Mouse (Mus musculus) left cerebral cortex, adult 2 months (tissue): ENCODE results near the gene Gm10318. TPM values are rescaled to one million over a fixed set of nuclear protein-coding genes. Genes with fewer than 3 reads are reported as not detected.

Experiments
- DNase-seq, 2 experiments: peaks; one replicate each; pipeline ENCODE4 v3.0.0; 2021 to 2022; ENCODE audit warnings: low spot score in 2 of 2, mixed read lengths in 1 of 2; ENCODE audit errors: extremely low spot score in 1 of 2
- H3K27ac ChIP-seq: fragments of 200-600 bp; 2 replicates; pipeline ENCODE4 v1.8.1; 2022
- H3K4me3 ChIP-seq: fragments of 200-600 bp; 2 replicates; pipeline ENCODE4 v1.8.1; 2022
- CTCF ChIP-seq: fragments of 200-600 bp; IDR thresholded peaks from 2 replicates; pipeline ENCODE4 v1.8.1; 2022; ENCODE audit warnings: antibody characterized with exemption, mild to moderate bottlenecking, moderate library complexity
- intact Hi-C: fragments of 180-260 bp; cut with DNase I; formaldehyde crosslinking; loops from one replicate; pipeline ENCODE4 v1.15.1; 2025
- total RNA-seq, 2 experiments: library from RNA; stranded (reverse); gene quantifications; 2 replicates each; pipeline ENCODE4 v1.2.3; 2021

Gm10318 gene
- total RNA-seq, 2 experiments from 2014 or later, result not detected

DNA sequence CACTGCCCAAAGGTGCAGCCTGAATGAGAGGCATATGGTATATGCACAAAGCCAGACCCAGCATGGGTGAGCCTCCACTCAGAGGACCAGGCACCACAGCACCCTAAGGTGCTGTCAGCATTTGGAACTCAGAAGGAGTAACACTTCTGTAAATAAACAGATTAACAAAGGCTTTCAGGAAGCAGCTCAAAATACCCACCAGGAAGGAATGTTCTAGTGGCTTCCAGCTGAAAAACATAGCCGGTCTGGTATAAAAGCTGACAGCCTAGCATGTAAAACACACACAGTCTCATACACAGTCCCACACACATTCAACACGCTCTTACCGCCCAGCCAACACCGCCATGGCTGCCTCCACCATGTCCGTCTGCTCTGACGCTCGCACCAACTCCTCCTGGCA lies 9.0 kb downstream of the Gm10318 start, which contains the start of gene Gm3285:
Gene Gm3285 (plus strand): TSS at position 301 of the 400 bp plus-strand sequence.
- no peak within 1 kb of the TSS for H3K4me3 ChIP-seq
- TF ChIP-seq CTCF, result no peak
- DNase-seq, result no peak
- H3K27ac ChIP-seq, result no peak within 1 kb of the TSS
- intact Hi-C loops, result loop anchor here (5.0 kb wide), 1 partner anchor 64 kb away; the partner anchor contains the start of genes Gm19668 and Gm9639

DNA sequence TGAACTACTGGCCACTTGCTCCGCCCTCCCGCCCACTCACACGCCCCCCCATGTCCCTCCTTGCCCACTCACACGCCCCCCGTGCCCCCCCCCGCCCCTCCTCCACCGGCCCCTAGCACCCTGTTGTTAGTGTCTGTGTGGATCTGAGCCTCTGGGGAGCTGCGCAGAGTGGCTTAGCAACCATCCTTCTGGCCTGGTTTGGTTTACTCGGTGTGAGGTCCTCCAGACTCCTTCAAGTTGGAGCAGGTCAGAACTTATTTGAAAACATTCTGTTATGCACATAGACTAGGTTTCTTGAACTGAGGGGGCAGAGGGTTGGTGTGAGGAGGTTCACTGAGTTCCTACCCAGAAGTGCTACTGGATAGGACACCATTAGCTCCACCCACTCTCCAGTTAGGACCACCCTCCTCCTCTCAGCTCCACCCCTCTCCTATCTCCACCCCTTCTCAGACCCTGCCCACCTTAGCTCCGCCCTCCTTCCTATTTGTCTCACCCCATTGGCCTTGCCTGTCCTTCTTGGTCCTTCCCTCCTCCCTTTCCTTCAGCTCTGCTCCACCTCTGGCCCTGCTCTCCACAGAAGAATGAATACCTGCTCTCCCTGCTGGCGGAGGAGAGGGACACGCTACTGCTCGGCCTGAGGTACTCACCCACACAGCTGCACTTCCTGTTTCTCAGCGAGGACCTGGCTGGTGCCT lies 11.6 kb downstream of the Gm10318 start:
- TF ChIP-seq CTCF, result no peak
- intact Hi-C loops, result loop anchor here (5.0 kb wide), 1 partner anchor 67 kb away; the partner anchor contains the start of genes Gm19668 and Gm9639
- no peak for DNase-seq
- H3K27ac ChIP-seq, result no peak overlapping the region
- no peak overlapping the region for H3K4me3 ChIP-seq

DNA sequence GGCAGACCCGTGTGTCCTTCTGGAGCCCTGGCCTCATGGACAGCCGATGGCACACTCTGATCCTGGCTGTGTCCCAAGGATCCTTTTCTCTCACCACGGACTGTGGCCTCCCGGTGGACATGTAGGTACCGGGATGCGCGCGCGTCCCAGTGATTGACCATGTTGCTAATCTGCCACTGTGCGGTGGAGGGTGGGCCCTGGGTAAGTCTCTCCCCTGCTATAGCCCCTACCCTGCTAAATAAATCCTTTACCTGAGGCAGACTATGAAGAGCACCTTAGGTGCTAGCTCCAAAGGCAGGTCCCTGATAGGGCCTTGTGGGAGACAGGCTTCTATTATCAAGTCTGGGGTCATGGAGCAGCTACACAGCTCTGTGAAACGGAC lies 12.1 kb downstream of the Gm10318 start:
- no peak for TF ChIP-seq CTCF
- Histone ChIP-seq H3K4me3 (no peak overlapping the region), H3K27ac (no peak overlapping the region)
- no peak for DNase-seq
- intact Hi-C loops, result loop anchor here (5.0 kb wide), 1 partner anchor 67 kb away; the partner anchor contains the start of genes Gm19668 and Gm9639

DNA sequence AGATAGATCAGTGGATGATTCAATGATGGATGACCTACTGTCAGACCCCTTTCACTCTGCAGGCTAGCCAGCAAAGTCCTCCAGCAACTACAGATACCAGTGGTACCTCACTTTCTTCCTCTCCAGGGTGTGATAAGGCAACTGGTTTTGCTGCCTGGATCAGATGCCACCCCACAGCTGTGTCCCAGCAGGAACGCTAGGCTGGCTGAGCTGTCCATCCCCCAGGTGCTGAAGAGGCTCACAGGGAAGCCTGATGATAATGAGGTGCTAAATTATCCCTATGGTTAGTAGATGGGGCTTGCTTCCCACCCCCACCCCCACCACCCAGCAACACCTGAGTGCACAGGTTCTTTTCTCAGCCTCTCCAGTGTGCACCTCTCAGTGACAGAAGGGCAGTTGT lies 14.9 kb downstream of the Gm10318 start:
- intact Hi-C loops, result no loop called here
- Histone ChIP-seq H3K27ac (no peak overlapping the region), H3K4me3 (no peak overlapping the region)
- no peak for TF ChIP-seq CTCF
- no peak for DNase-seq

DNA sequence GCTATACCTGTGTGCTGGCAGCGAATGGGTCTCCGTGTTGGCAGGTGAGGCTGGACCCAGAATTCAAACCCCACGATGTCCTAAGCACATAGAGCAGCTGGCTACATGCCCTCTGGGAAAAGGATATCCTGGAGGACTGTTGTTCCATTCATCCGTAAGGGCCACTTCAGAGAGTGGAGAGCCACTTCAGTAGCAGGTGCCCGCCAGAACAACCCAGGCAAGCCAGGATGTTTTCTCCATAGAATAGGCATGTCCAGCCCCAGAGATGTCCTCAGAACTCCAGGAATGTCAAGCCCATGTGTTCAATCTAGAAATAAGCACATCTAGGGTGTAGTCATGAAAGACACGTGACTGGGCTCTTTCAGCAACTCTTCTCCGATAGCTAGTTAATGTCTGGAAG lies 17.0 kb downstream of the Gm10318 start:
- Histone ChIP-seq H3K4me3 (no peak overlapping the region), H3K27ac (no peak overlapping the region)
- intact Hi-C loops, result no loop called here
- no peak for TF ChIP-seq CTCF
- no peak for DNase-seq

DNA sequence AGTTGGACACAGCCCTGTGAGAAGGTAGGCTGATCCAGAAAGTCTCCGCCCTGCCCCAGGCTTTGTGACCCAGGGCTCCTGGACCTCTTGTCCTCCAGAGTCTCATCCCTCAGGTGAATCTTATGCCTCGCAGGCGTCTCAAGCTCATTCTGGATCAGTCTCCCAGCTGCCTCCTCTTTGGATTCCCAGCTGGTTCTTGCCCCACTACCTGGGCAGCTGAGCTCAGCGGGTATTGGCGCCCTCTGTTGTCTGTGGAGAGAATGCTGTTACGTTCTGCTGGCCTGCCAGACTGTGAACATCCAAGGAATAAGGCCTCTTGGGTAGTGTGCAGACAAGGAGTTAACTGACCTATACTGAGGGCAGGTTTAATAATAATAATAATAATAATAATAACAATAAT lies 26.3 kb downstream of the Gm10318 start:
- no peak overlapping the region for H3K4me3 ChIP-seq
- H3K27ac ChIP-seq, result no peak overlapping the region
- intact Hi-C loops, result loop anchor here (2.0 to 5.0 kb wide), 3 partner anchors 157 to 362 kb away; partner anchors contain the start of genes Fam207a and Krtap12-1
- TF ChIP-seq CTCF, result peak; percentile 67
- peak; percentile 36 to 63 for DNase-seq

DNA sequence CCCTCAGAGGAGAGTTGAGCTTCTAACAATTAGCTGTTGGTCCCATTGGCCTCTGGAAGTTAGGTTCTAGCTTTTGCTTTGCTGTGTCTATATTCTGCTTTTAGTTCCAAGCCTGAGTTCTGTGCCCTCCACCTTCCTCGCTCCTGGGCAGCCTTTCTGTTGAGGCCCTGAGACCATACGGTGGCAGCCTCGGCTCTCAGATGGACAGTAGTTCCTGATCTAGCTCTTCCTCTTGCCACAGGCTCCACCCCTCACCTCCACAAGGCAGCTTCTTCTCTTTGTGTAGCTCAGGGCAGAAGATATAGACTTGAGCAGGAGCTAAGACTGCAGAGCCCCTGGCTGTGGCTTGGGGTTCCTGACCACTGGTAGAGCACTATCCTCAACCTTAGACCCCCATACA lies 27.6 kb downstream of the Gm10318 start:
- H3K27ac ChIP-seq, result no peak overlapping the region
- H3K4me3 ChIP-seq, result no peak overlapping the region
- TF ChIP-seq CTCF, result no peak
- intact Hi-C loops, result no loop called here
- no peak for DNase-seq

DNA sequence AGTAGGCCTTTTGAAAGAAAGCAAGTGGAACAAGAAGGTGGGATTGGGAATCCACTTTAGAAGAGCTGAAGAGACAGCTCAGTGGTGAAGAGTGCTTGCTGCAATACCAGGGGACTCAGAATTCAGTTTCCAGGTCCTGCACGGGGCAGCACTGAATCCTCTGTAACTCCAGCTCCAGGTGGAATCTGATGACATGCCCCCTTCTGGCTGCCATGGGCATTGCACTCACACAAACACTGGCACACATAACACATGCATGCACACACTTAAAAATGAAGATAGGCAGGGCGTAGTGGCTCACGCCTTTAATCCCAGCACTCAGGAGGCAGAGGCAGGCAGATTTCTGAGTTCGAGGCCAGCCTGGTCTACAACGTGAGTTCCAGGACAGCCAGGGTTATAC lies 29.9 kb downstream of the Gm10318 start:
- DNase-seq, result no peak
- no peak overlapping the region for H3K4me3 ChIP-seq
- intact Hi-C loops, result no loop called here
- no peak overlapping the region for H3K27ac ChIP-seq
- peak; percentile 24 for TF ChIP-seq CTCF

DNA sequence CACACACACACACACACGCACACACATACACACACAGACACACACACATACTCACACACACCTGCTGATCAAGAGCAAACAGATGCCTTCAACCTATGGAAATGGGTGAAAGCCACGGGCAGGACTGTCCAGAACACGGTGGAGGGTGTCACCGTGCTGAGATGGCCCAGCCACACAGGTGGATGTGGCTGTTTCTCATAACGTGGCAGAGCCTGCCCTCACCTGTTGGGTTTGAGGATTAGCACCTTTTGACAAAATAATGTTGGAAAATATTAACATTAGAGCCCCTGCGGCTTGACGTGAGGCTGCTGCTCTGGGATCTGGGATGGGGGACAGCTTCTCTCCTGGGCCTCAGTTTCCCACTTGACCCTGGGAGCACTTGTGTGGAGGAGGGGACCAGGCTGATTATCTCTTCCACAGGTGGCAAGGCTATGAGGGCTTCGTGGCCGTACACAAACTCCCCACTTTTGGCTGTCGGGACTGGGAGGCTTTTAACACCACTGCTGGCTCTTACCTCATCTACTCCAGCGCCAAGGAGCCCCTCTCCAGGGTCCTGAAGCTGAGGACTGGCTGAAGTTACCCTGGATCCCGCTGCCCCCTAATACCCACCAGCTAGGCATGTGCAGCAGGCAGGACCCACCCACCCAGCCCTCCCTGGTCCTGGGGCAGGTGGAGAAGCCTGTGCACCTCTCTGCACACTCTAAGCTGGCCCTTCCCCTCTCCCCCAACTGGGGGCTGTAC lies 33.5 kb downstream of the Gm10318 start:
- no peak overlapping the region for H3K27ac ChIP-seq
- DNase-seq, result no peak
- intact Hi-C loops, result no loop called here
- H3K4me3 ChIP-seq, result no peak overlapping the region
- peak; percentile 8 for TF ChIP-seq CTCF

DNA sequence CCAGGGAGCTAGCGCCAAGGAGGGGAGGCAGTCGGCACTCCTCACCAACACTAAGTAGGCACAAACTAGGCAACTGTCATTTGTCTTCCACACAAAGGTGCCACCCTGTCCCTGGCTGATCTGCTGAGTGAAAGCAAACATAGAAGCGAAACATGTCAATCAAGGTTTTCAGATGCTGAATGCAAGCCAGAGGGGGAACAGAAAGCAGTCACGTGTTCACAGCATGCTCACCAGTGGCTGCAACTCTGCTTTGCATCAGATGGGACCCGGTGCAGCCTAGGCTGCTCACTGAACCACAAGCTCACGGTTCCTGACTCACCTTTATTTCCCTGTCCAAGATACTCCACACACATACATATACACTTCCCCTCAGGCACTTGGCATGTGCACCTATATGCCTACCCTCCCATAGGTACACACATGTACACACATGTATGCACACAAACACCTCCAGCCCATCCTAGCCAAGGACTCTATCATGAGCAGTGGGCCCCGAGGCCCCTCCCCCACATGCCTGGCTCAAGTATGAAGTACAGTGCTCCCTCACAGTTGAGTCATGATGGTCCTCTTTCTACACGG lies 38.4 kb downstream of the Gm10318 start:
- Histone ChIP-seq H3K27ac (no peak overlapping the region), H3K4me3 (no peak overlapping the region)
- no peak for TF ChIP-seq CTCF
- intact Hi-C loops, result no loop called here
- no peak for DNase-seq

DNA sequence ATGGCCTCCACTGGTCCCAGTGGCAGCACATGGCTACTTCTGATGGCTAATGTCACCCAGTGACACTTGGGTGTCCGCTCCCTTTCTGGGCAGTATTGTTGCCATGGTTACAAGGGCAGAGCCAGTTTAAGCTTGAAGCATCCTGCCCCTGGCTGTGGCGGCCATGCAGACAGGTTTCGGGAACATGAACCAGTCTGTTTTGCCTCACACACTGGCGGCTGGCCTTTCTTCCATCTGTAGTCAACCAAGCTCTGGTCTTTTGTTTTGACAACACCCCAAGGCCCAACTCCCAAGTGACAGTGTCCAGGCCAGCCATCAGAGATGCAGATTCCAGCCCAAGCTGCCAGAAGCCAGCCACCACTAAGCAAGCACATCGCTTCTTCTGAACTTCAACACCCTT lies 42.9 kb downstream of the Gm10318 start:
- intact Hi-C loops, result no loop called here
- TF ChIP-seq CTCF, result no peak
- no peak for DNase-seq
- Histone ChIP-seq H3K4me3 (no peak overlapping the region), H3K27ac (no peak overlapping the region)

DNA sequence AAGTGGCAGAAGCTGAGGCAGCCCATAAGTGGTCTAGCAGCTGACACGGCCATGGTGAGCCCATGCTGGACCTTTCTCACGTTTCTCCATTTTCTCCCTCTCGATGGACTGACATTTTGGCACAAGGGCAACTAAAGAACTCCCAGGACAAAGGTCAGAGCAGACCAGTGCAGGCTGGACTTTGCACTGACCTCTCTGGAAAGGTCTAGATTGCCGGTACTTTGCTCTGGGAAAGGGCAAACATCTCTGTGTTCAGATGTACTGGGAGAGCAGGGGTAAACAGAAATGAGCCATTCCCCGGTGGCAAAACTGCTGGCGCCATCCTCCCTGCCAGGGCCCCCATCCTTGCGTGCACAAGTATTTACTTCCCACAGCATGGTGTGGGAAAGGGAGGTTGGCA lies 47.5 kb downstream of the Gm10318 start:
- TF ChIP-seq CTCF, result no peak
- no peak overlapping the region for H3K4me3 ChIP-seq
- DNase-seq, result no peak
- no peak overlapping the region for H3K27ac ChIP-seq
- intact Hi-C loops, result no loop called here
